Mouse (Mus musculus) heart, embryonic 14.5 days (tissue): ENCODE results near the gene Jhy. TPM values are rescaled to one million over a fixed set of nuclear protein-coding genes. Genes with fewer than 3 reads are reported as not detected.

ENCODE experiments used
- ATAC-seq: fragments of 200-750 bp; cut with Nextera tagmentation; 2 replicates; pipeline ENCODE4 v1.8.0; 2017; ENCODE audit warnings: low read depth, moderate TSS enrichment; ENCODE audit not compliant: insufficient number of reproducible peaks, insufficient read depth, low FRiP score
- H3K27ac ChIP-seq, 2 experiments: fragments of 200-500 bp in 1 of 2; fragments of 300-500 bp in 1 of 2; sonication (generic) in 1 of 2; replicated peaks in 1 of 2; 2 replicates each; pipeline ENCODE4 v1.5.1; 2012 to 2014; ENCODE audit warnings: low read depth in 2 of 2, low read length in 2 of 2, control low read depth in 1 of 2, mild to moderate bottlenecking in 1 of 2, mixed read lengths in 1 of 2; ENCODE audit not compliant: control insufficient read depth in 1 of 2, insufficient read depth in 1 of 2
- H3K27me3 ChIP-seq: fragments of 300-500 bp; sonication (generic); 2 replicates; pipeline ENCODE4 v1.6.1; 2014; ENCODE audit warnings: mild to moderate bottlenecking, low read length, control low read depth; ENCODE audit not compliant: control insufficient read depth, insufficient read depth
- H3K36me3 ChIP-seq: fragments of 300-500 bp; sonication (generic); 2 replicates; pipeline ENCODE4 v1.6.1; 2014; ENCODE audit warnings: mild to moderate bottlenecking, control low read depth, low read length, mixed read lengths; ENCODE audit not compliant: control insufficient read depth, insufficient read depth
- H3K4me1 ChIP-seq, 2 experiments: fragments of 200-500 bp in 1 of 2; fragments of 300-500 bp in 1 of 2; sonication (generic) in 1 of 2; 2 replicates each; pipeline ENCODE4 v1.6.1; 2012 to 2014; ENCODE audit warnings: low read length in 2 of 2, control low read depth in 1 of 2, mixed read lengths in 1 of 2; ENCODE audit not compliant: control insufficient read depth in 2 of 2, insufficient read depth in 2 of 2
- H3K4me2 ChIP-seq: fragments of 300-500 bp; sonication (generic); 2 replicates; pipeline ENCODE4 v1.6.1; 2014; ENCODE audit warnings: mild to moderate bottlenecking, low read length
- H3K4me3 ChIP-seq, 2 experiments: fragments of 200-500 bp in 1 of 2; fragments of 300-500 bp in 1 of 2; sonication (generic) in 1 of 2; 2 replicates each; pipeline ENCODE4 v1.5.1; 2012 to 2014; ENCODE audit warnings: low read length in 2 of 2, mild to moderate bottlenecking in 2 of 2, control low read depth in 1 of 2, low read depth in 1 of 2, moderate library complexity in 1 of 2; ENCODE audit not compliant: control insufficient read depth in 1 of 2, insufficient read depth in 1 of 2
- H3K9ac ChIP-seq: fragments of 300-500 bp; sonication (generic); 2 replicates; pipeline ENCODE4 v1.6.1; 2014; ENCODE audit warnings: mild to moderate bottlenecking, low read length
- H3K9me3 ChIP-seq: fragments of 300-500 bp; sonication (generic); 2 replicates; pipeline ENCODE4 v1.6.1; 2016; ENCODE audit warnings: low read length, control low read depth; ENCODE audit not compliant: control insufficient read depth
- WGBS: fragments of 180-500 bp; shearing (Covaris S2); extraction: QIAGEN DNeasy Blood & Tissue Kit; methylation state at CpG from one replicate; pipeline ENCODE4 v1.1.7; 2014; 5-methylcytosine and 5-hydroxymethylcytosine counted together
- polyA plus RNA-seq: library from polyadenylated mRNA; unstranded; fragments of >200 nt; fragmentation: Nextera tagmentation; extraction: Ambion mirVana; gene quantifications from 2 replicates; pipeline ENCODE4 v1.2.1, GENCODE M21; 2014

The Jhy gene
- polyA plus RNA-seq, 1 experiment from 2014 or later, result not detected

- WGBS, result 65% methylated on average over 12 of the region's 12 CpGs
- no peak overlapping the region for H3K27ac ChIP-seq
Observed at GRCm38 (mm10) chr9:40917871-40918613, 45.9 kb downstream of the Jhy start.

DNA sequence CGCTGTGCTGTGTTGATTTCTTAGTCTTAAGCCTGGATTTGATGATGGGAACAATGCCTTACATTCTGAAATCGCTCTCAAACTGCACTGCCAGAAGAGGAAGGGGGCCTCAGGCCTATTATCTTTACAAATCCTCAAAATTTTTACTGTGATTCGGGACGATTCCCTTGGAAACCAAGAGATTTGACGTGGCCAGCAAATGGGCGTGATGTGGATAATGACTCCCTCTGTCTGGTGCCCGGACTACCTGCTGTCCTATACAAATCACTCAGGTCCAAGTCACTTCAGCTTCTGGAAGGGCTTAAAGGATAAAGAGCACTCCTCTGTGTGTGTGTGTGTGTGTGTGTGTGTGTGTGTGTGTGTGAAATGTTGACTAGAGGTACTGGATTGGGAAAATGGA lies 55.0 kb downstream of the Jhy start:
- H3K4me1 ChIP-seq, result no peaks in the 10 kb centered on the region
- WGBS, result 75% methylated on average over 7 of the region's 7 CpGs
- H3K36me3 ChIP-seq, result no peaks in the 10 kb centered on the region
- no peak overlapping the region for H3K4me3 ChIP-seq
- no peaks in the 10 kb centered on the region for H3K9me3 ChIP-seq
- H3K27me3 ChIP-seq, result 0 out of 2 replicates have a peak, but pooled peaks cover 4% of the 10 kb centered on the region
- H3K27ac ChIP-seq, result no peak overlapping the region
- no peak overlapping the region for H3K4me2 ChIP-seq
- ATAC-seq, result no peak
- H3K9ac ChIP-seq, result no peak overlapping the region

More at GRCm38 (mm10) chr9:40917871-40918613, 45.9 kb downstream of the Jhy start:
- Histone ChIP-seq H3K4me1 (0 out of 4 replicates have a peak, but pooled peaks cover 0 to 2% of the 10 kb centered on the region in 2 experiments), H3K9ac (no peak overlapping the region), H3K9me3 (no peaks in the 10 kb centered on the region), H3K4me3 (no peak overlapping the region), H3K4me2 (no peak overlapping the region), H3K36me3 (no peaks in the 10 kb centered on the region), H3K27me3 (no peaks in the 10 kb centered on the region)
- ATAC-seq, result no peak

GRCm38 (mm10) chr9:40908411-40908810 lies 55.5 kb downstream of the Jhy start:
- Histone ChIP-seq H3K4me2 (no peak overlapping the region), H3K4me3 (no peak overlapping the region), H3K9me3 (no peaks in the 10 kb centered on the region), H3K36me3 (no peaks in the 10 kb centered on the region), H3K27ac (no peak overlapping the region), H3K4me1 (no peaks in the 10 kb centered on the region), H3K9ac (no peak overlapping the region), H3K27me3 (0 out of 2 replicates have a peak, but pooled peaks cover 4% of the 10 kb centered on the region)
- no peak for ATAC-seq
- 80% methylated on average over 8 of the region's 8 CpGs for WGBS

DNA sequence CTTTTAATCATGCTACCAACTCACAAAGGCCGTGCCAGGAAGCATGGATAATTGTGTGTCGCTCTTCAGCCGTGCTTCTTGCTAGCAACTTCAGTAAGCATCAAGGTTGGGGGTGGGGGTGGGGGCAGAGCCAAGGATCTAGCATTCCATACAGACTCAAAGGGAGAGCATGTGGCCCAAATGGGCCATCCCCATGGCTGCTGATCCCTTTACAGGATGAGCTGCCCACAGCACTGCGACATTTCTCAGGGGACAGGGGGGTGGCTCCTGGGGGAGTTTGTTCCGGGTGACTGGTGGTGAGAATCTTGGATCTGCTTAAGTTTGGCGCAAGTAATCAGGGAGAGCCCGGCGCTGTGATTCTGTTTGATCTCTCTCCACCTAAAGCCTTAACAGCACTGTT lies 56.5 kb downstream of the Jhy start:
- Histone ChIP-seq H3K36me3 (no peaks in the 10 kb centered on the region), H3K27ac (no peak overlapping the region), H3K4me1 (no peaks in the 10 kb centered on the region), H3K4me2 (no peak overlapping the region), H3K9me3 (no peaks in the 10 kb centered on the region), H3K4me3 (no peak overlapping the region), H3K9ac (no peak overlapping the region), H3K27me3 (0 out of 2 replicates have a peak, but pooled peaks cover 4% of the 10 kb centered on the region)
- no peak for ATAC-seq
- 26% methylated on average over 8 of the region's 8 CpGs for WGBS

DNA sequence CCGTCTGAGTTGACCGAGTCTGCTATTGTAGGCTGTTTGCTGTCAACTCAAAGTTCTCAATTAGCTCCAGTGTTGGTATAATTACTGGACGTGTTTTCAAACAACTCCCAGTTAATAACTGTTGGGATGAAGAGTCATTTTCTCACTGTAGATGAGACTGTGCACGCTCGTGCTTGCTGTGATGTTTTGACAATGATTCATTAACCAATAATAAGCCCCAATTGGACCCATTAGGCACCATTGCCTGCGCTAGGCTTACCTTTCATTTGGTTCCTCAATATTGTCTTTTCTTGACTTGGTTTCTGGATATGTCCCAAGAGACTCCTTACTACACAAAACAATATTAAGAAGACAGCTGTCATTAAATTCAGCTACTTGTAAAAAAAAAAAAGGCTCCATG lies 71.5 kb downstream of the Jhy start:
- H3K27me3 ChIP-seq, result peaks cover 29% of the 10 kb centered on the region
- 76% methylated on average over 6 of the region's 6 CpGs for WGBS

GRCm38 (mm10) chr9:40889389-40889788 lies 74.5 kb downstream of the Jhy start:
- Histone ChIP-seq H3K4me2 (no peak overlapping the region), H3K4me3 (no peak overlapping the region), H3K4me1 (no peaks in the 10 kb centered on the region), H3K27me3 (peaks cover 40% of the 10 kb centered on the region), H3K27ac (no peak overlapping the region), H3K9me3 (no peaks in the 10 kb centered on the region), H3K9ac (no peak overlapping the region), H3K36me3 (no peaks in the 10 kb centered on the region)
- WGBS, result 43% methylated on average over 12 of the region's 12 CpGs
- no peak for ATAC-seq

More for the DNA sequence above, 71.5 kb downstream of the Jhy start:
- no peak overlapping the region for H3K9ac ChIP-seq
- no peaks in the 10 kb centered on the region for H3K36me3 ChIP-seq
- no peak overlapping the region for H3K4me3 ChIP-seq
- H3K9me3 ChIP-seq, result no peaks in the 10 kb centered on the region
- H3K27ac ChIP-seq, result no peak overlapping the region
- no peak overlapping the region for H3K4me2 ChIP-seq
- no peaks in the 10 kb centered on the region for H3K4me1 ChIP-seq
- no peak for ATAC-seq

GRCm38 (mm10) chr9:40885669-40886068 lies 78.2 kb downstream of the Jhy start:
- H3K4me3 ChIP-seq, result no peak overlapping the region
- ATAC-seq, result no peak
- H3K9me3 ChIP-seq, result no peaks in the 10 kb centered on the region
- peaks cover 70% of the 10 kb centered on the region for H3K27me3 ChIP-seq
- 44% methylated on average over 10 of the region's 10 CpGs for WGBS
- H3K4me1 ChIP-seq, result no peaks in the 10 kb centered on the region
- no peak overlapping the region for H3K27ac ChIP-seq
- no peak overlapping the region for H3K4me2 ChIP-seq
- no peak overlapping the region for H3K9ac ChIP-seq
- H3K36me3 ChIP-seq, result no peaks in the 10 kb centered on the region

GRCm38 (mm10) chr9:40878998-40879397 lies 84.9 kb downstream of the Jhy start:
- Histone ChIP-seq H3K9me3 (no peaks in the 10 kb centered on the region), H3K4me2 (no peak overlapping the region), H3K27ac (no peak overlapping the region), H3K4me1 (peaks cover 2 to 9% of the 10 kb centered on the region in 2 experiments; a peak in 3 of 4 replicates), H3K9ac (no peak overlapping the region), H3K4me3 (no peak overlapping the region), H3K36me3 (no peaks in the 10 kb centered on the region), H3K27me3 (peaks cover 92% of the 10 kb centered on the region)
- WGBS, result 1% methylated on average over 14 of the region's 14 CpGs
- no peak for ATAC-seq
